In genomic region chr17:66912533-66912932, GRCm38 (mm10) we compare ENCODE assay signal across 23 mouse cellular contexts.
DNase-seq lines count a peak whose midpoint lies in the region; ATAC-seq and TF ChIP-seq lines count a peak whose summit lies in the region.
"Had no signal": no experiment of that assay in that cellular context is flagged by ENCODE, and none has a peak within 500 bp of the region (broad histone marks: within the 10 kb centered on the region; RNA-seq: fewer than 3 reads in every experiment).

No protein-coding gene starts in this region.

- peak; percentile 67 for DNase-seq in lung, embryonic 14.5 days
- DNase-seq in lung, postnatal 25 days (ENCODE audit: low spot score), result no peak
- DNase-seq in embryonic facial prominence, embryonic 10.5 days (ENCODE audit: low spot score), result peak; percentile 68
- DNase-seq in forelimb bud, embryonic 11.5 days (ENCODE audit: low read depth, low spot score), result peak; percentile 46
- peak; percentile 36 for DNase-seq in retina, postnatal 1 day
- DNase-seq in layer of hippocampus, postnatal 14 days (ENCODE audit: low spot score in 2 of 2), result no peak
- no peak for DNase-seq in kidney, postnatal 36 days
- DNase-seq in layer of hippocampus, adult 18-20 months (ENCODE audit: low spot score in 2 of 2), result no peak
- DNase-seq: adrenal gland, postnatal 36 days; cerebellum, adult 11-12 months; cerebellum, postnatal 14 days; heart, postnatal 10 days; layer of hippocampus, postnatal 36 days; lung, adult 18-20 months; lung, postnatal 36 days; thymus, adult 18-20 months had no signal

- H3K27ac ChIP-seq in lung, embryonic 14.5 days (ENCODE audit: low read depth), result no peak overlapping the region
- H3K27ac ChIP-seq in embryonic facial prominence, embryonic 10.5 days (replicated peaks), result peak overlapping the region; percentile 48
- H3K27ac ChIP-seq: forebrain, embryonic 15.5 days; hindbrain, embryonic 15.5 days; kidney, embryonic 15.5 days; neural tube, embryonic 12.5 days had no signal

- ATAC-seq in lung, embryonic 14.5 days (ENCODE audit: insufficient read depth), result no peak
- ATAC-seq: forebrain, embryonic 15.5 days; intestine, postnatal 0 days had no signal

- H3K36me3 ChIP-seq in lung, embryonic 14.5 days (ENCODE audit: insufficient read depth), result no peaks in the 10 kb centered on the region
- H3K36me3 ChIP-seq in embryonic facial prominence, embryonic 10.5 days (replicated peaks), result no peaks in the 10 kb centered on the region
- H3K36me3 ChIP-seq: forebrain, embryonic 15.5 days; hindbrain, embryonic 15.5 days; kidney, embryonic 15.5 days; neural tube, embryonic 12.5 days had no signal

- H3K4me1 ChIP-seq in lung, embryonic 14.5 days (ENCODE audit: insufficient read depth), result no peaks in the 10 kb centered on the region
- peaks cover 15% of the 10 kb centered on the region for H3K4me1 ChIP-seq in embryonic facial prominence, embryonic 10.5 days
- H3K4me1 ChIP-seq: forebrain, embryonic 15.5 days; neural tube, embryonic 12.5 days had no signal

- H3K4me2 ChIP-seq in lung, embryonic 14.5 days, result no peak overlapping the region
- H3K4me2 ChIP-seq: forebrain, embryonic 15.5 days; heart, embryonic 11.5 days; hindbrain, embryonic 15.5 days; kidney, embryonic 15.5 days; neural tube, embryonic 12.5 days had no signal

- no peak for TF ChIP-seq CTCF in lung, embryonic 14.5 days (IDR thresholded peaks at IDR 0.05; ENCODE audit: low read depth)

- 68% methylated on average over 6 of the region's 6 CpGs for WGBS in lung, embryonic 14.5 days
- WGBS in embryonic facial prominence, embryonic 10.5 days, result 51% methylated on average over 6 of the region's 6 CpGs

- H3K4me3 ChIP-seq in lung, embryonic 14.5 days (ENCODE audit: low read depth, low read length), result no peak overlapping the region
- no peak overlapping the region for H3K4me3 ChIP-seq in embryonic facial prominence, embryonic 10.5 days
- H3K4me3 ChIP-seq: forebrain, embryonic 15.5 days; hindbrain, embryonic 15.5 days; kidney, embryonic 15.5 days; neural tube, embryonic 12.5 days had no signal

- H3K9me3 ChIP-seq in lung, embryonic 14.5 days (ENCODE audit: low read depth, low read length), result no peaks in the 10 kb centered on the region
- H3K9me3 ChIP-seq in embryonic facial prominence, embryonic 10.5 days, result no peaks in the 10 kb centered on the region
- H3K9me3 ChIP-seq: forebrain, embryonic 15.5 days; hindbrain, embryonic 15.5 days; kidney, embryonic 15.5 days; neural tube, embryonic 12.5 days had no signal

- no peak overlapping the region for H3K9ac ChIP-seq in lung, embryonic 14.5 days
- H3K9ac ChIP-seq: forebrain, embryonic 15.5 days; hindbrain, embryonic 15.5 days; kidney, embryonic 15.5 days; neural tube, embryonic 12.5 days had no signal

- H3K27me3 ChIP-seq in lung, embryonic 14.5 days (ENCODE audit: insufficient read depth, low read length), result no peaks in the 10 kb centered on the region
- no peaks in the 10 kb centered on the region for H3K27me3 ChIP-seq in embryonic facial prominence, embryonic 10.5 days (replicated peaks; ENCODE audit: low read depth, poor library complexity, severe bottlenecking)
- H3K27me3 ChIP-seq: CH12.LX; forebrain, embryonic 15.5 days; hindbrain, embryonic 15.5 days; kidney, embryonic 15.5 days; neural tube, embryonic 12.5 days had no signal

Comparison
In these comparisons a context has a peak if more than half of its experiments do, and no peak if none do; other contexts are left out.
1. DNase-seq: peak in lung, embryonic 14.5 days (single experiment), embryonic facial prominence, embryonic 10.5 days (single experiment), forelimb bud, embryonic 11.5 days (single experiment) and retina, postnatal 1 day (single experiment); none in lung, postnatal 25 days (single experiment), layer of hippocampus, postnatal 14 days (0 of 2), kidney, postnatal 36 days (0 of 2) and layer of hippocampus, adult 18-20 months (0 of 2).